Mouse (Mus musculus) C2C12 (cell line): ENCODE measurements around the gene Mok. TPM values are rescaled to one million over a fixed set of nuclear protein-coding genes. Genes with fewer than 3 reads are reported as not detected.
A peak's percentile ranks its signal among the peaks of the same experiment; 100 is the strongest.

Experiments
- H3K27me3 ChIP-seq: one replicate; pipeline ENCODE4 v1.6.1; 2011; ENCODE audit not compliant: control insufficient read depth, insufficient read depth, insufficient read length
- H3K36me3 ChIP-seq: one replicate; pipeline ENCODE4 v1.6.1; 2011; ENCODE audit not compliant: control insufficient read depth, insufficient read depth
- H3K4me3 ChIP-seq: one replicate; pipeline ENCODE4 v1.5.1; 2011; ENCODE audit warnings: mild to moderate bottlenecking, control low read depth; ENCODE audit not compliant: poor library complexity, insufficient read depth, severe bottlenecking
- H3K79me2 ChIP-seq: one replicate; pipeline ENCODE4 v1.6.1; 2011; ENCODE audit not compliant: control insufficient read depth, insufficient read depth
- H3K79me3 ChIP-seq: one replicate; pipeline ENCODE4 v1.6.1; 2011; ENCODE audit warnings: low read depth, control low read depth
- H3ac ChIP-seq: one replicate; pipeline ENCODE3; 2011; ENCODE audit warnings: low read depth; ENCODE audit not compliant: control insufficient read depth, insufficient read length
- CEBPB ChIP-seq: IDR thresholded peaks from one replicate; pipeline ENCODE4 v1.6.1; 2011; ENCODE audit warnings: low read depth, mild to moderate bottlenecking, control low read depth, moderate library complexity
- CTCF ChIP-seq: IDR thresholded peaks from one replicate; pipeline ENCODE4 v1.5.1; 2011; ENCODE audit not compliant: control insufficient read depth, insufficient read depth, insufficient read length
- FOSL1 ChIP-seq: IDR thresholded peaks from one replicate; pipeline ENCODE4 v1.8.0; 2011; ENCODE audit warnings: mild to moderate bottlenecking, low read length; ENCODE audit not compliant: poor library complexity, insufficient read depth, severe bottlenecking
- MAX ChIP-seq: IDR thresholded peaks from one replicate; pipeline ENCODE4 v1.6.1; 2011; ENCODE audit warnings: mild to moderate bottlenecking, control low read depth
- MYOD1 ChIP-seq: IDR thresholded peaks from one replicate; pipeline ENCODE4 v1.6.1; 2011; ENCODE audit warnings: low read depth; ENCODE audit not compliant: control insufficient read depth, insufficient read length
- MYOG ChIP-seq: IDR thresholded peaks from one replicate; pipeline ENCODE4 v1.6.1; 2011; ENCODE audit not compliant: control insufficient read depth, insufficient read length; ENCODE audit errors: extremely low read depth
- USF1 ChIP-seq: IDR thresholded peaks from one replicate; pipeline ENCODE4 v1.6.1; 2011; ENCODE audit warnings: low read depth, mild to moderate bottlenecking, control low read depth, moderate library complexity
- polyA plus RNA-seq: library from polyadenylated mRNA; unstranded; fragments of >200 nt; fragmentation: generic; extraction: Trizol; gene quantifications from one replicate; pipeline ENCODE4 v1.2.1, GENCODE M21; 2012; ENCODE audit warnings: missing spikeins

The Mok gene
- polyA plus RNA-seq, 1 experiment: 2.0 TPM

- Histone ChIP-seq H3K27me3 (no peaks in the 10 kb centered on the region), H3K4me3 (peak overlapping the region; percentile 65), H3ac (peak overlapping the region; percentile 62), H3K79me2 (no peaks in the 10 kb centered on the region), H3K36me3 (no peaks in the 10 kb centered on the region), H3K79me3 (no peaks in the 10 kb centered on the region)
- TF ChIP-seq MYOG (no peak), FOSL1 (no peak), MAX (no peak), MYOD1 (no peak), CTCF (no peak), CEBPB (no peak), USF1 (no peak)
Measured at GRCm38 (mm10) chr12:110845131-110845880, 4.6 kb upstream of the Mok start.

GRCm38 (mm10) chr12:110844227-110845130 is 3.7 kb upstream of the Mok start:
- H3K27me3 ChIP-seq: no peaks in the 10 kb centered on the region
- H3K4me3 ChIP-seq: peak overlapping the region; percentile 65
- no peaks in the 10 kb centered on the region for H3K36me3 ChIP-seq
- TF ChIP-seq CEBPB (no peak), MAX (peak; percentile 51)
- H3K79me2 ChIP-seq: no peaks in the 10 kb centered on the region
- H3K79me3 ChIP-seq: no peaks in the 10 kb centered on the region
- peak overlapping the region; percentile 62 for H3ac ChIP-seq

GRCm38 (mm10) chr12:110843194-110844048 is 2.7 kb upstream of the Mok start:
- H3K36me3 ChIP-seq: no peaks in the 10 kb centered on the region
- peak overlapping the region; percentile 51 for H3ac ChIP-seq
- peak; percentile 86 for TF ChIP-seq CTCF
- no peak for TF ChIP-seq USF1
- TF ChIP-seq CEBPB: no peak
- H3K79me2 ChIP-seq: no peaks in the 10 kb centered on the region
- no peak overlapping the region for H3K4me3 ChIP-seq
- no peaks in the 10 kb centered on the region for H3K79me3 ChIP-seq
- H3K27me3 ChIP-seq: no peaks in the 10 kb centered on the region

- Histone ChIP-seq H3K27me3 (no peaks in the 10 kb centered on the region), H3K4me3 (no peak overlapping the region), H3K79me2 (no peaks in the 10 kb centered on the region), H3K36me3 (no peaks in the 10 kb centered on the region), H3ac (no peak overlapping the region), H3K79me3 (no peaks in the 10 kb centered on the region)
- TF ChIP-seq MYOG (no peak), CTCF (no peak), MYOD1 (no peak), USF1 (no peak), CEBPB (no peak), MAX (no peak), FOSL1 (no peak)
Measured at GRCm38 (mm10) chr12:110841731-110842493, 1.2 kb upstream of the Mok start.

GRCm38 (mm10) chr12:110837850-110838249 is 2.9 kb downstream of the Mok start:
- Histone ChIP-seq H3K79me3 (no peaks in the 10 kb centered on the region), H3K79me2 (no peaks in the 10 kb centered on the region), H3ac (no peak overlapping the region), H3K27me3 (no peaks in the 10 kb centered on the region), H3K4me3 (no peak overlapping the region), H3K36me3 (no peaks in the 10 kb centered on the region)
- TF ChIP-seq MYOD1 (no peak), MAX (no peak), USF1 (no peak), CEBPB (no peak), MYOG (no peak), CTCF (no peak), FOSL1 (no peak)
